Mouse (Mus musculus): ENCODE measurements around the gene Prr14. TPM values are rescaled to one million over a fixed set of nuclear protein-coding genes. Genes with fewer than 3 reads are reported as not detected.
"Not testable (repeated sequence)": the region's sequence is repeated elsewhere in the genome, so short reads cannot be mapped to it uniquely, and the experiment has no call there.

Gene Prr14
- polyA plus RNA-seq, 1 experiment from 2014 or later: 41.0 TPM

- peaks cover 94% of the 10 kb centered on the region for H3K36me3 ChIP-seq
- H3K9ac ChIP-seq (replicated peaks); H3K4me3 ChIP-seq (replicated peaks); H3K27ac ChIP-seq; H3K27me3 ChIP-seq; H3K4me2 ChIP-seq; ATAC-seq (ENCODE audit: insufficient number of reproducible peaks, insufficient read depth, low FRiP score, low TSS enrichment, low read depth); H3K4me1 ChIP-seq (replicated peaks); H3K9me3 ChIP-seq: not testable (repeated sequence)
- WGBS: 84% methylated on average over 4 of the region's 5 CpGs
These were observed 29.0 kb downstream of the Prr14 start for GRCm38 (mm10) chr7:127488364-127488763.

GRCm38 (mm10) chr7:127489982-127490381 lies 30.6 kb downstream of the Prr14 start:
- Histone ChIP-seq H3K4me3 (replicated peaks) (no peak overlapping the region), H3K4me2 (no peak overlapping the region), H3K9me3 (no peaks in the 10 kb centered on the region), H3K27me3 (no peaks in the 10 kb centered on the region), H3K4me1 (replicated peaks) (no peaks in the 10 kb centered on the region), H3K9ac (replicated peaks) (no peak overlapping the region), H3K27ac (no peak overlapping the region), H3K36me3 (peaks cover 78% of the 10 kb centered on the region)
- 94% methylated on average over 7 of the region's 7 CpGs for WGBS
- ATAC-seq (ENCODE audit: insufficient number of reproducible peaks, insufficient read depth, low FRiP score, low TSS enrichment, low read depth): no peak

- Histone ChIP-seq H3K9ac (replicated peaks) (no peak overlapping the region), H3K4me2 (no peak overlapping the region), H3K4me1 (replicated peaks) (no peaks in the 10 kb centered on the region), H3K4me3 (replicated peaks) (no peak overlapping the region), H3K36me3 (peaks cover 59% of the 10 kb centered on the region), H3K9me3 (no peaks in the 10 kb centered on the region), H3K27ac (no peak overlapping the region), H3K27me3 (no peaks in the 10 kb centered on the region)
- ATAC-seq (ENCODE audit: insufficient number of reproducible peaks, insufficient read depth, low FRiP score, low TSS enrichment, low read depth): no peak
- WGBS: 92% methylated on average over 3 of the region's 3 CpGs
These were observed 32.4 kb downstream of the Prr14 start for GRCm38 (mm10) chr7:127491846-127492245.

- no peaks in the 10 kb centered on the region for H3K4me1 ChIP-seq (replicated peaks)
These were observed 35.2 kb downstream of the Prr14 start for GRCm38 (mm10) chr7:127494648-127495047.

GRCm38 (mm10) chr7:127497382-127497781 lies 38.0 kb downstream of the Prr14 start:
- 83% methylated on average over 2 of the region's 2 CpGs for WGBS
- Histone ChIP-seq H3K4me1 (replicated peaks) (no peaks in the 10 kb centered on the region), H3K9ac (replicated peaks) (no peak overlapping the region), H3K4me2 (no peak overlapping the region), H3K27me3 (no peaks in the 10 kb centered on the region), H3K9me3 (no peaks in the 10 kb centered on the region), H3K27ac (no peak overlapping the region), H3K36me3 (peaks cover 5% of the 10 kb centered on the region; the same call in 1 of the 2 replicates), H3K4me3 (replicated peaks) (no peak overlapping the region)
- no peak for ATAC-seq (ENCODE audit: insufficient number of reproducible peaks, insufficient read depth, low FRiP score, low TSS enrichment, low read depth)

More at GRCm38 (mm10) chr7:127494648-127495047, 35.2 kb downstream of the Prr14 start:
- Histone ChIP-seq H3K4me3 (replicated peaks) (no peak overlapping the region), H3K36me3 (peaks cover 32% of the 10 kb centered on the region), H3K27me3 (no peaks in the 10 kb centered on the region), H3K9me3 (no peaks in the 10 kb centered on the region), H3K9ac (replicated peaks) (no peak overlapping the region), H3K4me2 (no peak overlapping the region), H3K27ac (no peak overlapping the region)
- ATAC-seq (ENCODE audit: insufficient number of reproducible peaks, insufficient read depth, low FRiP score, low TSS enrichment, low read depth): no peak

GRCm38 (mm10) chr7:127498407-127498806 lies 39.0 kb downstream of the Prr14 start:
- Histone ChIP-seq H3K4me2 (no peak overlapping the region), H3K4me1 (replicated peaks) (no peaks in the 10 kb centered on the region)
- no peak for ATAC-seq (ENCODE audit: insufficient number of reproducible peaks, insufficient read depth, low FRiP score, low TSS enrichment, low read depth)

GRCm38 (mm10) chr7:127508291-127508690 lies 48.9 kb downstream of the Prr14 start:
- Histone ChIP-seq H3K4me1 (replicated peaks) (peaks cover 7% of the 10 kb centered on the region), H3K4me2 (no peak overlapping the region), H3K9me3 (no peaks in the 10 kb centered on the region), H3K9ac (replicated peaks) (no peak overlapping the region), H3K27ac (no peak overlapping the region), H3K27me3 (no peaks in the 10 kb centered on the region), H3K4me3 (replicated peaks) (no peak overlapping the region), H3K36me3 (no peaks in the 10 kb centered on the region)
- WGBS: 97% methylated on average over 3 of the region's 3 CpGs
- ATAC-seq (ENCODE audit: insufficient number of reproducible peaks, insufficient read depth, low FRiP score, low TSS enrichment, low read depth): no peak

More at GRCm38 (mm10) chr7:127498407-127498806, 39.0 kb downstream of the Prr14 start:
- no peaks in the 10 kb centered on the region for H3K27me3 ChIP-seq
- H3K27ac ChIP-seq: no peak overlapping the region
- no peak overlapping the region for H3K9ac ChIP-seq (replicated peaks)
- H3K9me3 ChIP-seq: no peaks in the 10 kb centered on the region
- no peaks in the 10 kb centered on the region for H3K36me3 ChIP-seq
- no peak overlapping the region for H3K4me3 ChIP-seq (replicated peaks)
- WGBS: 43% methylated on average over 3 of the region's 3 CpGs

GRCm38 (mm10) chr7:127509830-127510229 lies 50.4 kb downstream of the Prr14 start:
- not testable (repeated sequence) for H3K9me3 ChIP-seq; H3K4me3 ChIP-seq (replicated peaks); H3K27ac ChIP-seq; ATAC-seq (ENCODE audit: insufficient number of reproducible peaks, insufficient read depth, low FRiP score, low TSS enrichment, low read depth); H3K4me2 ChIP-seq; H3K9ac ChIP-seq (replicated peaks); H3K27me3 ChIP-seq
- H3K4me1 ChIP-seq (replicated peaks): peaks cover 15% of the 10 kb centered on the region
- H3K36me3 ChIP-seq: peaks cover 10% of the 10 kb centered on the region; the same call in 1 of the 2 replicates
- WGBS: 94% methylated on average over 3 of the region's 4 CpGs

GRCm38 (mm10) chr7:127511241-127511640 lies 51.8 kb downstream of the Prr14 start:
- Histone ChIP-seq H3K9me3 (no peaks in the 10 kb centered on the region), H3K36me3 (peaks cover 22% of the 10 kb centered on the region), H3K9ac (replicated peaks) (peak overlapping the region; percentile 88; the same call in 1 of the 2 replicates), H3K27me3 (no peaks in the 10 kb centered on the region), H3K4me3 (replicated peaks) (peak overlapping the region; percentile 64), H3K4me1 (replicated peaks) (peaks cover 15% of the 10 kb centered on the region), H3K4me2 (peak overlapping the region; percentile 64), H3K27ac (peak overlapping the region; percentile 97)
- WGBS: 35% methylated on average over 8 of the region's 8 CpGs
- no peak for ATAC-seq (ENCODE audit: insufficient number of reproducible peaks, insufficient read depth, low FRiP score, low TSS enrichment, low read depth)

GRCm38 (mm10) chr7:127511808-127512230 lies 52.4 kb downstream of the Prr14 start, which contains the start of gene Srcap:
Gene Srcap, plus strand, starts transcription at chr7:127511983.
- H3K9ac ChIP-seq (replicated peaks): peak within 1 kb of the TSS; percentile 88
- peak within 1 kb of the TSS; percentile 64 for H3K4me2 ChIP-seq
- peaks cover 15% of the 10 kb centered on the region for H3K4me1 ChIP-seq (replicated peaks)
- H3K4me3 ChIP-seq (replicated peaks): peak within 1 kb of the TSS; percentile 64
- no peaks in the 10 kb centered on the region for H3K27me3 ChIP-seq
- H3K36me3 ChIP-seq: peaks cover 28% of the 10 kb centered on the region
- peak within 1 kb of the TSS; percentile 97 for H3K27ac ChIP-seq
- WGBS: under 1% methylated on average over 37 of the region's 37 CpGs
- no peaks in the 10 kb centered on the region for H3K9me3 ChIP-seq
- ATAC-seq (ENCODE audit: insufficient number of reproducible peaks, insufficient read depth, low FRiP score, low TSS enrichment, low read depth): peak; percentile 98

- peaks cover 15% of the 10 kb centered on the region for H3K4me1 ChIP-seq (replicated peaks)
- peak; percentile 82 for ATAC-seq (ENCODE audit: insufficient number of reproducible peaks, insufficient read depth, low FRiP score, low TSS enrichment, low read depth)
- peaks cover 34% of the 10 kb centered on the region for H3K36me3 ChIP-seq
- no peaks in the 10 kb centered on the region for H3K9me3 ChIP-seq
- peak overlapping the region; percentile 64 for H3K4me3 ChIP-seq (replicated peaks)
- H3K9ac ChIP-seq (replicated peaks): peak overlapping the region; percentile 88
- peak overlapping the region; percentile 97 for H3K27ac ChIP-seq
- peak overlapping the region; percentile 64 for H3K4me2 ChIP-seq
- WGBS: under 1% methylated on average over 91 of the region's 93 CpGs
- H3K27me3 ChIP-seq: no peaks in the 10 kb centered on the region
These were observed 53.0 kb downstream of the Prr14 start for GRCm38 (mm10) chr7:127512231-127513015.
